Mouse (Mus musculus): ENCODE data around the gene Cxcl15. TPM values are rescaled to one million over a fixed set of nuclear protein-coding genes. Genes with fewer than 3 reads are reported as not detected.
"Not testable (repeated sequence)": the region's sequence is repeated elsewhere in the genome, so short reads cannot be mapped to it uniquely, and the experiment has no call there.

Cxcl15 gene
- polyA plus RNA-seq, 1 experiment: not detected

GRCm38 (mm10) chr5:90819756-90820155, 25.4 kb downstream of the Cxcl15 start:
- TF ChIP-seq TAL1 (IDR thresholded peaks at IDR 0.05; ENCODE audit: low read length) (no peak), GATA1 (IDR thresholded peaks at IDR 0.05; ENCODE audit: low read length) (no peak)
- no peaks in the 10 kb centered on the region for H3K27me3 ChIP-seq (ENCODE audit: control insufficient read depth)
- H3K4me1 ChIP-seq (ENCODE audit: control insufficient read depth): no peaks in the 10 kb centered on the region
- H3K4me3 ChIP-seq (replicated peaks): no peak overlapping the region
- H3K9me3 ChIP-seq (ENCODE audit: control insufficient read depth, low read length): no peaks in the 10 kb centered on the region
- no peaks in the 10 kb centered on the region for H3K36me3 ChIP-seq (ENCODE audit: control insufficient read depth)

- Histone ChIP-seq H3K27me3 (ENCODE audit: control insufficient read depth) (no peaks in the 10 kb centered on the region), H3K9me3 (ENCODE audit: control insufficient read depth, low read length) (no peaks in the 10 kb centered on the region), H3K4me1 (ENCODE audit: control insufficient read depth) (no peaks in the 10 kb centered on the region), H3K4me3 (replicated peaks) (no peak overlapping the region), H3K36me3 (ENCODE audit: control insufficient read depth) (no peaks in the 10 kb centered on the region)
- TF ChIP-seq TAL1 (IDR thresholded peaks at IDR 0.05; ENCODE audit: low read length) (no peak), GATA1 (IDR thresholded peaks at IDR 0.05; ENCODE audit: low read length) (no peak)
Observed at GRCm38 (mm10) chr5:90832145-90832767, 37.9 kb downstream of the Cxcl15 start.

GRCm38 (mm10) chr5:90832768-90833388, 38.5 kb downstream of the Cxcl15 start:
- Histone ChIP-seq H3K9me3 (ENCODE audit: control insufficient read depth, low read length) (no peaks in the 10 kb centered on the region), H3K36me3 (ENCODE audit: control insufficient read depth) (no peaks in the 10 kb centered on the region), H3K4me1 (ENCODE audit: control insufficient read depth) (no peaks in the 10 kb centered on the region), H3K4me3 (replicated peaks) (no peak overlapping the region), H3K27me3 (ENCODE audit: control insufficient read depth) (no peaks in the 10 kb centered on the region)
- no peak for TF ChIP-seq GATA1 (IDR thresholded peaks at IDR 0.05; ENCODE audit: low read length)
- no peak for TF ChIP-seq TAL1 (IDR thresholded peaks at IDR 0.05; ENCODE audit: low read length)

GRCm38 (mm10) chr5:90834436-90834835, 40.1 kb downstream of the Cxcl15 start:
- no peaks in the 10 kb centered on the region for H3K4me1 ChIP-seq (ENCODE audit: control insufficient read depth)
- H3K4me3 ChIP-seq (replicated peaks): no peak overlapping the region
- no peaks in the 10 kb centered on the region for H3K9me3 ChIP-seq (ENCODE audit: control insufficient read depth, low read length)
- no peaks in the 10 kb centered on the region for H3K27me3 ChIP-seq (ENCODE audit: control insufficient read depth)
- no peaks in the 10 kb centered on the region for H3K36me3 ChIP-seq (ENCODE audit: control insufficient read depth)
- TF ChIP-seq GATA1 (IDR thresholded peaks at IDR 0.05; ENCODE audit: low read length): no peak
- TF ChIP-seq TAL1 (IDR thresholded peaks at IDR 0.05; ENCODE audit: low read length): no peak

- TF ChIP-seq TAL1 (IDR thresholded peaks at IDR 0.05; ENCODE audit: low read length) (no peak), GATA1 (IDR thresholded peaks at IDR 0.05; ENCODE audit: low read length) (no peak)
- Histone ChIP-seq H3K4me1 (ENCODE audit: control insufficient read depth) (no peaks in the 10 kb centered on the region), H3K4me3 (replicated peaks) (no peak overlapping the region), H3K36me3 (ENCODE audit: control insufficient read depth) (no peaks in the 10 kb centered on the region), H3K9me3 (ENCODE audit: control insufficient read depth, low read length) (no peaks in the 10 kb centered on the region), H3K27me3 (ENCODE audit: control insufficient read depth) (no peaks in the 10 kb centered on the region)
Observed at GRCm38 (mm10) chr5:90838582-90838981, 44.2 kb downstream of the Cxcl15 start.

GRCm38 (mm10) chr5:90840902-90841869, 46.9 kb downstream of the Cxcl15 start:
- TF ChIP-seq TAL1 (IDR thresholded peaks at IDR 0.05; ENCODE audit: low read length) (no peak), GATA1 (IDR thresholded peaks at IDR 0.05; ENCODE audit: low read length) (no peak)

GRCm38 (mm10) chr5:90843891-90844290, 49.6 kb downstream of the Cxcl15 start:
- TF ChIP-seq GATA1 (IDR thresholded peaks at IDR 0.05; ENCODE audit: low read length) (no peak), TAL1 (IDR thresholded peaks at IDR 0.05; ENCODE audit: low read length) (no peak)
- H3K9me3 ChIP-seq (ENCODE audit: control insufficient read depth, low read length): peaks cover 5% of the 10 kb centered on the region; the same call in 1 of the 2 replicates
- no peaks in the 10 kb centered on the region for H3K4me1 ChIP-seq (ENCODE audit: control insufficient read depth)
- no peaks in the 10 kb centered on the region for H3K36me3 ChIP-seq (ENCODE audit: control insufficient read depth)
- H3K27me3 ChIP-seq (ENCODE audit: control insufficient read depth): no peaks in the 10 kb centered on the region
- no peak overlapping the region for H3K4me3 ChIP-seq (replicated peaks)

More at GRCm38 (mm10) chr5:90840902-90841869, 46.9 kb downstream of the Cxcl15 start:
- Histone ChIP-seq H3K27me3 (ENCODE audit: control insufficient read depth) (no peaks in the 10 kb centered on the region), H3K9me3 (ENCODE audit: control insufficient read depth, low read length) (no peaks in the 10 kb centered on the region), H3K4me1 (ENCODE audit: control insufficient read depth) (no peaks in the 10 kb centered on the region), H3K36me3 (ENCODE audit: control insufficient read depth) (no peaks in the 10 kb centered on the region), H3K4me3 (replicated peaks) (no peak overlapping the region)

- not testable (repeated sequence) for H3K36me3 ChIP-seq (ENCODE audit: control insufficient read depth); H3K4me3 ChIP-seq (replicated peaks); H3K27me3 ChIP-seq (ENCODE audit: control insufficient read depth); H3K4me1 ChIP-seq (ENCODE audit: control insufficient read depth)
- peaks cover 14% of the 10 kb centered on the region for H3K9me3 ChIP-seq (ENCODE audit: control insufficient read depth, low read length)
Observed at GRCm38 (mm10) chr5:90850096-90850495, 55.8 kb downstream of the Cxcl15 start.

- not testable (repeated sequence) for H3K4me1 ChIP-seq (ENCODE audit: control insufficient read depth); H3K27me3 ChIP-seq (ENCODE audit: control insufficient read depth); H3K36me3 ChIP-seq (ENCODE audit: control insufficient read depth); H3K4me3 ChIP-seq (replicated peaks)
- peaks cover 14% of the 10 kb centered on the region for H3K9me3 ChIP-seq (ENCODE audit: control insufficient read depth, low read length)
Observed at GRCm38 (mm10) chr5:90851391-90851790, 57.1 kb downstream of the Cxcl15 start.

Other genes with a start within 250 kb of the Cxcl15 start
- not detected in 2 replicates for gene 5830473C10Rik, start 233.4 kb upstream of the Cxcl15 start, polyA plus RNA-seq (2012)
- gene Rassf6, start 153.9 kb upstream of the Cxcl15 start, polyA plus RNA-seq (2012): not detected in 2 replicates
- not detected in 2 replicates for gene Cxcl5, start 35.2 kb upstream of the Cxcl15 start, polyA plus RNA-seq (2012)
- 0.03 TPM in 1 of 2 replicates, not detected in the other for gene Ppbp, start 26.0 kb upstream of the Cxcl15 start, polyA plus RNA-seq (2012)
- 0.14 and 0.38 TPM in 2 replicates for gene Pf4, start 22.1 kb upstream of the Cxcl15 start, polyA plus RNA-seq (2012)
- 0.04 and 0.07 TPM in 2 replicates for gene Cxcl3, start 8.4 kb upstream of the Cxcl15 start, polyA plus RNA-seq (2012)
- gene Cxcl1, start 96.7 kb downstream of the Cxcl15 start, polyA plus RNA-seq (2012): not detected in 2 replicates
- 0.78 and 0.82 TPM in 2 replicates for gene Cxcl2, start 109.3 kb downstream of the Cxcl15 start, polyA plus RNA-seq (2012)
- gene Mthfd2l, start 136.6 kb downstream of the Cxcl15 start, polyA plus RNA-seq (2012): 0.08 and 0.19 TPM in 2 replicates
- gene Epgn, start 232.9 kb downstream of the Cxcl15 start, polyA plus RNA-seq (2012): not detected in 2 replicates

All from erythroblast, embryonic 14.5 days (primary cell).